Mouse (Mus musculus): ENCODE results near the gene Olfr70. TPM values are rescaled to one million over a fixed set of nuclear protein-coding genes. Genes with fewer than 3 reads are reported as not detected.

The Olfr70 gene
- total RNA-seq (2023): not detected

GRCm38 (mm10) chr4:43700707-43701106 is at the start of gene Olfr70:
Olfr70 (minus strand) TSS chr4:43700807.

GRCm38 (mm10) chr4:43729794-43730550 is 29.4 kb upstream of the Olfr70 start, which contains the start of gene Spaar:
Spaar (plus strand) TSS chr4:43730034.

GRCm38 (mm10) chr4:43726995-43727394 is 26.4 kb upstream of the Olfr70 start, which contains the start of gene Hrct1:
Hrct1 (plus strand) TSS chr4:43727188.

DNA sequence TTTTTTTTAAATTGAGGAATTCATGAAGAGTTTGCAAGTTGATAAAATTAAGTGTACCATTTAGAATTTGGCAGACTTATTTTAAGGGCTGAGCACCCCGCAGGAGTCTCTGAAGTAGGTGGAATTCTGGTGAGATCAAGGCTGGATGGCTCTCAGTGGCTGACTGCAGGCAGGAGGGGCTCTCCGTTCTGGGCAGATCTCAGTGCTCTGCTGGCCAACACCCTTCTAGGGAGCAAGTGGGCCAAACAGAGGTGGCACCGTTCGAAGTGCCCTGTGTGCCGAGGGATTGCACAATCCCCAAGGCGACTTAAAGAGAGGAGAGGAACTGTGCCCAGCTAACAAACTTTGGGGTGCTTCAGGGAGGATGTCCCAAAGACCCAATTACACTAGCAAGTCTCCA is 9.3 kb upstream of the Olfr70 start, which contains the start of gene Olfr71:
TSS of gene Olfr71 (minus strand) at position 387 of the 400 bp plus-strand sequence.

DNA sequence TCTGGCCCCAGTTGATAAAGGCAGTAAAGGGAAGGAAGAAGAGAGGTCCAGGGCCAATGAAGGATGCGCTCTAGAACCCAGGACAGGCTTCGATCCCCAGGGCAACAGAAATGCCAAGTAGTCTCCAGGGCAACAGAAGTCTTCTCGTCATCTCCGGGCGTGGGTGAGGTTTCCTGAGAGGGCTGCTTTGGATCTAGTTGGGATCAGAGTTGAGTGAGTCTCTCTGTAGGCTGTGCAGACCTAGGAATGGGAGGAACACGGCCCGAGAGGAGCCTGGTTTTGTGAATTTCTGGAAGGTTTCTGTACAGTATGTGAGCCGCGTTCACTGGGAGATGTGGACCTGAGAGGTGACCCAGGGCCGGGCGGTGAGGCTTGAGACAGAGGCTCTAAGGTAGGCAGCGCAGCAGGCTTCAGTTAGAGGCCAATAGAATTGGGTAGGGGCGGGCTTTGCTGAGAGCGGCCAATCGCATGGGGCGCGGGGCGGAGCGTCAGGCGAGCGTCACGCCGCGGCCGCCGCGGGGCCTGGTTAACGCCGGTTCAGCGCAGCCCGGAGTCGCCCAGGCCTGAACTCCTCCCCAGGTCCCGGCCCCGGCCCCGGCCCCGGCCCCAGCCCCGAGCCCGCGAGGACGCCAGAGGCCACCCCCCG is 31.7 kb downstream of the Olfr70 start, which contains the start of the genes Tmem8b and Fam221b:
TSS of gene Tmem8b (plus strand) at position 190 of the 646 bp plus-strand sequence.
TSS of gene Fam221b (minus strand) at position 364 of the 646 bp plus-strand sequence.

DNA sequence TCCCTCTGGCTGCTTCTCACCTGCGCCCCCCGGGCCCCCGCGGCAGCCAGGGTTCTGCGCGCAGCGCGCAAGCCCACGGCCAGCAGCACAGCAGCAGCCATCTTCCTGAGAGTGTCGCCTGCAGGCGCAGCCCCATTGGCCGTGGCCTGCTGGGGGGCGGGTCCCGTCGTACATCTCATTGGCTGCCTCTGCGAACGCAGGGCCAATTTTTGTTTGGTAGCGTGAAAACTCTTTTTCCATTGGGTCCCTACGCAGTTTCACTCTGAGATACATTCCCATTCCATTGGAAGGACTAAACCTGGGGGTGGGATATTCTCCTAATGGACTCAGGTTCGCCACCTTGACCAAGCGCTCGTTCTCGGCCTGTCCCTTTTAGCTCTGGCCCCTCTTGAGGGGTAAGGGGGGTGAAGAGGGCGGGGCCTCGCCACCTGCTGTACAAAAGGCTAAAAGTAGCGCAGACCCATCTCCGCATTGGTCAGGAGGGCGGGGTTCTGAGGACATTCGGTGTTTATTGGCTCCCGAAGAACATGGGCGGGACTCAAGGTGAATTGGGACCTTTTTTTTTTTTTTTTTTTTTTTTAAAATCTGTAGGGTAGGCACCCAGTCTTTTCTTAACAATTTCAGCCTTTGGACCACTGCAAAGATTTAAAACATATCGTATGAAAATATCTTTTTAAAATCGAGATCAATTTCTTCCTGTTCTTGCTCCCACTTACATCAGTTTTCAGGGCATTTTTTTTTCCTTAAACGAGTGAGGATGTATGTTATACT is 44.1 kb downstream of the Olfr70 start, which contains the start of gene Hint2:
TSS of gene Hint2 (minus strand) at position 128 of the 771 bp plus-strand sequence.

DNA sequence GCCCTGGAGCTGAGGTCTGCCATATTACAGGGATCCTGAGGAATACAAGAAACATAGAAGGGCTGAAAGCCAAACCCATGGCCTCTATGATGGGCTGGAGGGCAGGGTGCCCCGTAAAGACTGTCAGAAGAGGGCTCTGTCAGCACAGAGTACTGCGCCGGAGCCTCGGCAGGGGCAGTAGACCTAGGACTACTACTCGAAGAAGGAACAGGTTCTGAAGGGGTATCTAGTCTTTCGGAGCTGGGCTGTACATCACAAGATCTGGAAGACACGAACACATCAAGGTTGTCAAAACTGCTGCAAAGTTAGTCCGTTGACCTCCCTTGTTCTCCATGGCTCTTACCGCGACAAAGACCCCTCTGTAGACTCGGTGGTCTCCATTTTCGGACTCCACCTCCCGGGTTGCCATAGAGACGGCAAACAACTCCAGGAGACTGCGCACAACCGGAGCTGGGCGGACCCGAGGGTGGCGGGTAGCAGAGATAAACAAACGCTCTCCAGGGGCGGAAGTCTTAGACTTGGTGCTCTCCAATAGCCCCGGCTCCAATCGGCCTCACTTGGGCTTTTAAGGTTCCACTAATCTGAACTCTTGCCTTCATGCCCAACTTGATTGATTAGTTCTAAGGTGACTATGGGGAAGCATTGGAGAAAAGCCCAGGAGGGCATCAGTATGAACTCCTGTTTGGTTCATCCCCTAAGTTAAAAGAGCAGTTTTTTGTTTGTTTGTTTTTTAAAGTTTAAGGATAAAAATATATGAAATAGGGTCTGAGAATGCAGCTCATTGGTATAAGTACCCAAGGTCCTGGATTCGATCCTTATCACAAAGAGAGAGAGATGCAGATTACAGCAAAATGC is 47.2 kb downstream of the Olfr70 start, which contains the start of gene Spag8:
TSS of gene Spag8 (minus strand) at position 434 of the 855 bp plus-strand sequence.

Other genes with a start within 250 kb of the Olfr70 start
- 10 to 100 TPM in 1 of 2 experiments, 1 to 10 TPM in 1; 8.2 to 10.6 TPM for gene Cd72, start 246.2 kb downstream of the Olfr70 start, total RNA-seq (2023)
- not detected for gene Sit1, start 217.1 kb downstream of the Olfr70 start, total RNA-seq (2023)
- gene Ccdc107, start 207.9 kb downstream of the Olfr70 start, total RNA-seq (2023): 10 to 100 TPM; 10.6 to 11.3 TPM
- 1 to 10 TPM; 2.5 to 2.6 TPM for gene Arhgef39, start 201.1 kb downstream of the Olfr70 start, total RNA-seq (2023)
- gene Car9, start 193.8 kb downstream of the Olfr70 start, total RNA-seq (2023): 1 to 10 TPM; 2.2 to 5.1 TPM
- gene Tpm2, start 177.0 kb downstream of the Olfr70 start, total RNA-seq (2023): under 1 TPM; 0.36 to 0.58 TPM
- 100 to 1,000 TPM in 1 of 2 experiments, 10 to 100 TPM in 1; 69.0 to 105 TPM for gene Creb3, start 138.5 kb downstream of the Olfr70 start, total RNA-seq (2023)
- gene Tln1, start 138.1 kb downstream of the Olfr70 start, total RNA-seq (2023): 100 to 1,000 TPM; 825 to 900 TPM
- 10 to 100 TPM; 27.9 to 30.9 TPM for gene Rgp1, start 122.1 kb downstream of the Olfr70 start, total RNA-seq (2023)
- 10 to 100 TPM; 25.2 to 34.6 TPM for gene Gba2, start 121.9 kb downstream of the Olfr70 start, total RNA-seq (2023)
- gene Msmp, start 116.3 kb downstream of the Olfr70 start, total RNA-seq (2023): not detected
- gene Npr2, start 68.9 kb downstream of the Olfr70 start, total RNA-seq (2023): under 1 TPM in 1 of 2 experiments, not detected in 1; 0.39 TPM
- not detected for gene Spag8, start 47.2 kb downstream of the Olfr70 start, total RNA-seq (2023)
- 10 to 100 TPM; 13.7 to 14.6 TPM for gene Hint2, start 44.3 kb downstream of the Olfr70 start, total RNA-seq (2023)
- gene Tmem8b, start 31.8 kb downstream of the Olfr70 start, total RNA-seq (2023): 1 to 10 TPM; 1.9 to 2.2 TPM
- gene Fam221b, start 31.7 kb downstream of the Olfr70 start, total RNA-seq (2023): under 1 TPM in 1 of 2 experiments, not detected in 1; 0.13 TPM
- gene Olfr71, start 9.4 kb upstream of the Olfr70 start, total RNA-seq (2023): not detected
- not detected for gene Hrct1, start 26.4 kb upstream of the Olfr70 start, total RNA-seq (2023)
- not detected for gene Spaar, start 29.2 kb upstream of the Olfr70 start, total RNA-seq (2023)
- not detected for gene Olfr159, start 70.2 kb upstream of the Olfr70 start, total RNA-seq (2023)
- not detected for gene Olfr156, start 123.1 kb upstream of the Olfr70 start, total RNA-seq (2023)
- not detected for gene Olfr157, start 139.4 kb upstream of the Olfr70 start, total RNA-seq (2023)
- gene Olfr155, start 150.8 kb upstream of the Olfr70 start, total RNA-seq (2023): not detected
- under 1 TPM; 0.18 to 0.39 TPM for gene Reck, start 174.7 kb upstream of the Olfr70 start, total RNA-seq (2023)